Mouse (Mus musculus): ENCODE measurements around the gene Shbg.

Gene Shbg

DNA sequence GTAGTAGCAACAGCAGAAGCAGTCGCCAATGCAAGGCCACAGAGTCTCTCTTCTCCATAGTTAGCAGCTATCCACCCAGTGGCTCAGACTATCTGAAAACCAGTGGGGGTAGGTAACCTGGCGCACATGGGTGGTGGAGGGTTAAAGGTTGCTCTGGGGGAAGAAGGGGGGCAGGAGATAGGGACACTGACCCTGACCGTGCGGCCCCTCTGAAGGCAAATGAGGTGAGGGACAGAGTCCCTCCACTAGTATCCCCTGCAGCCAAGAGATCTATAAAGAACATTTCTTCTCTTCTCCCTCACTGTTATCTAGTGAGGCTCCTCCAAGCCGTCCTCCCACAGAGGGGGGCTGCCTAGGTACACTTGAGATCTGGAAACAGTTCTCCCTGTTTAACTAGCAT, at the start of gene Shbg:
Gene Shbg, minus strand, starts transcription at position 101 of the 400 bp plus-strand sequence.
- DNase-seq (ENCODE audit: low read depth) = no peak

DNA sequence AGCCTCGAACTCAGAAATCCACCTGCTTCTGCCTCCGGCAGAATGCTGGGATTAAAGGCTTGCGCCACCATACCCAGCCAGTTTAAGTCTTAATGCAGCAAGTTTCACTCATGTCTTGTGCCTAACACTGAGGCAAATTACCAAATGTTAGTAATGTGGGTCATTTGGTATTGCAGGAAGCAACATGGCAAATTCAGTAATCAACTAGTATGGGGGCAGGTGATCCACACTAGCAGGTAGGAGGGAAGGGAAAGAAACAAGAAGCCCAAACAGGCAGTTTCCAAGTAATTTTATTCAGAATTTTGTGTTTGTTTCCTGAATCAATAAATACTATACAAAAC, 48.9 kb upstream of the Shbg start:
- DNase-seq (ENCODE audit: low read depth) = peak; percentile 47

DNA sequence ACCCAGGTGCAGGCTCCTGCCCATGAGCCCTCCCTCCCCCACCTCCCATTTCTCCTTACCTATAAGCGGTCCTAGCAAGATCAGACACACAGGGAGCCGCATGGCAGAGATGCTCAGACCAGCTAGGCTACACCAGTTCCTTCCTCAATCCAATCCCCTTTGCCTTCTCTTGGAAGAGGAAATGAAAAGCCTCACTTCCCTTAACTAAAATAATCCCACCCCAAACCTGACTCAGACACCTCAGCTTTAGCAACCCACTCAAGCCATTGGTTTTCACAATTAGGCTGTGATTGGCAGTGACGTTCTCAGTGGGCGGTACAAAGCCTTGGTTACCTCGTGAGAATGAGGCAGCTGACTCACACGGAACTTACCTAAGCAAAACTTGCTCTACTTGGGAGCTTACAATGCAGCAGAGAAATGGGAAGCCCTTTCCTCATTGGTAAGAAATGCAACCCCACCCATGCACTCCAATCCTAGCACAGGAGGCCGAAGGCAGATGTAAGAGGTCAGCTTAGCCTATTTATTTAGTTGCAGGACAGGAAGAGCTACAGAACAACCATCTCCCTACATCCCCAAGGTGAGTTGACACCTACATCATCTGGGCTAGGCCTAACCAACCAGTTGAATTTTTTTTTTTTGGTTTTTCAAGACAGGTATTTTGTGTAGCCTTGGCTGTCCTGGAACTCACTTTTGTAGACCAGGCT, 48.4 kb upstream of the Shbg start, which contains the start of gene Cd68:
Gene Cd68, minus strand, starts transcription at position 193 of the 704 bp plus-strand sequence.
- peak; percentile 70 for DNase-seq (ENCODE audit: low read depth)

DNA sequence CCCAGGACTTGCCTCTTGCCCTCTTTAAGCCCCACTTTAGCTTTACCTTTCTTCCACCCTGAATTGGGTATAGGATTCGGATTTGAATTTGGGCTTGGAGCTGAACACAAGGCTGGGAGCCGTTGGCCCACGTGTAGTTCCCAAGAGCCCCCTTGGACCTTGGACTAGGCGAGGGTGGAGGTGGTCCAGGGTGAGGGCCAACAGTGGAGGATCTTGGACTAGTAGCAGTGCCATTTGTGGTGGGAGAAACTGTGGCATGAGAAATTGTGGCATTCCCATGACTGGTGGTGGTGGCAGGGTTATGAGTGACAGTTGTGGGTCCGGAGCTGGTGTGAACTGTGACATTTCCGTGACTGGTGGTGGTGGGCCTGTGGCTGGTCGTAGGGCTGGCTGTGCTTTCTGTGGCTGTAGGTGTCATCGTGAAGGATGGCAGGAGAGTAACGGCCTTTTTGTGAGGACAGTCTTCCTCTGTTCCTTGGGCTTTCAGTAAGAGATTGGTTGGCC, 47.8 kb upstream of the Shbg start:
- peak; percentile 28 for DNase-seq (ENCODE audit: low read depth)

DNA sequence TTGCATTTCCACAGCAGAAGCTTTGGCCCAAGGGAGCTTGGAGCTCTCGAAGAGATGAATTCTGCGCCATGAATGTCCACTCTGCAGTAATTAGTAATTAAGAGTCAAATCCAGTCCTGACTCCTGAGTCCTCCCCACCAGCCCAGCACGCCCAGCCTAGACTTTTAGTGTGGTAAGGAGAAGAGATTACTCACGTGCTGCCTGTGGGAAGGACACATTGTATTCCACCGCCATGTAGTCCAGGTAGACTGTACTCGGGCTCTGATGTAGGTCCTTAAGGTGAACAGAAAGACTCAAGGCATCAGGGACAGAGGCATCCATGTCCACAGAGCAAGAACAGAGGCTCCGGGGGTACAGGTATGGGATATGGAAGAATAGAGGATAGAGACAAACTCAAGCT, 47.1 kb upstream of the Shbg start:
- no peak for DNase-seq (ENCODE audit: low read depth)

DNA sequence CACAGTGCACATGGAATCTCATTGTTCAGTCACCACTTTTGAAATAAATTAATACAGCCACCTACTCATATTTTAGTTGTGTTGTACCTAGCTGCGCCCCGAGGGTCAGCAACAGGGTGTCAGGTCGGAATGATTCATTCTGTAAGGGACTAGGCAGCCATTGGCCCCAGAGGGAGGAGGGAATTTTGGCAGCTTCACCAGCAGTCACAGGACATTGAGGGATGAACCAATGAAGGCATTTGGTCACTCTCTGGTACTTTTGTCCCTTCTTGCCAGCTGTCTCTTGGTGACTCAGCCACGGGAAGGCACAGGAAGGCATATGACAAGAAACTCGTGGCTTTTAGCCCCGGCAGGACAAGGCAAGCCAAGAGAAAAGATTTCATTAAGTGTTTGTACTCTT, 46.1 kb upstream of the Shbg start:
- DNase-seq (ENCODE audit: low read depth) = no peak

DNA sequence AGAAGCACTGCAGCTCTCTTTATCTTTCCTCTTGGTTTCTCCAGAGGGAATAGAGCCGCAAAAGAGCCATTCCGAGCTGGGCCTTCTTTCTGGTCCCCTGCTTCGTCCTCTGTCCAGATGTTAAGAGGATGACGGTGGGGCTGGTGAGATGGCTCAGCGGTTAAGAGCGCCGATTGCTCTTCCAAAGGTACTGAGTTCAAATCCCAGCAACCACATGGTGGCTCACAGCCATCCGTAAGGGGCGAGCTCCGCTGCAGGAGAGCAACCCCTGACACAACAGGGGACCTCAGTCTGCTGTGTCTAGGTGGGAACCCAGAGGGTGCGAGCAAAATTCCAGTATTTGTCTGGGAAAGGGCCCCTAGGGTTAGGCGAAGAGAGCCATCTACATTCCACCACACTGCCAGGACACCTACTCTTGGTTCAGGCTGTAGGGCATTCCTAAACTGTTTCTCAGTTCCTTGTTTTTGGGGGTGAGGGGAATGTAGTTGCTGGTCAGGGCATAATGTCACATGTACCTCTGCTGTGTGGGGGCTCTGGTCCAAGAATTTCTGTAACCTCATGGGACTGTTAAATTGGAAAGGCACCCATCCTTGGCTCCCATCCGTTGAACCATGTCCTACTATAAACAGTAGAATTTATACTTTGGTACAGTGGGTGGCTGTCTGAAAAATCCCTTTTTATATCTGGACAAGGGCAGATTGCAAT, 45.4 kb upstream of the Shbg start:
- peak; percentile 26 for DNase-seq (ENCODE audit: low read depth)

DNA sequence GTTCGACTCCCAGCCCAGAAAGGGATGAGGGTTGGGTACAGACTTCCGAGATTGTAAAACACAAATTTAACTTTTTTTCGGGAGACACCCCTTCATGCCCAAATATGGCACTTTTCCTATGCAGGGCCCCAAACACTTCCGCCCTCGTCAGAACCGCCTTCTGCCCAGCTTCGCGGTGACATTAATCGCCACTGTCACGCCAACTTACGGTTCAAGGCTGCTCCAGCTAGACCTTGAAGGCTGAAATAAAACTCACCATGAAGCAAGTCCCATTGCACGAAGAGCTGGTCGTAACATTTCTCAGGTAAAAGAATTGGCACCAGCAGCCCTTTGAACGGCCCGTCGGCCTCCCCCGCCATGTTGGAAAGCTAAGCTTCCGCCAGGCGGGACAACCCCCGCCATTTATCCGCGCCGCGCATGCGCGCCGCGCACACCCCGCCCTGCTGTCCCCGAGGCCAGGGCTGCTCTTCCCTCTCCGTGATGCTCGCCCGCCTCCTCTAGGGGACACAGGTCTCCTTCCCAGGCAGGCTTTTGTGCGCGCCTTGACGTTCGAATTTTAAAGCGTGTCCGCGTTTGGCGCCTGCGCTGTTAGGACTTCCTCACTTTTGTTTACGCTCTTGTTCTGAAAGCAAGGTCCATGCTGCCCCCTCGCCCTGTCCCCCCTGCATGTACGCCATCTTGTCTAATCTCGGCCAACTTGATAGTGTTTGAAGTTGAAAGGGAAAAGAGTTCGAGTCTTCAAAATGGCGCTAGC, 44.7 kb upstream of the Shbg start, which contains the start of gene Mpdu1:
Gene Mpdu1, minus strand, starts transcription at position 430 of the 754 bp plus-strand sequence.
- DNase-seq (ENCODE audit: low read depth) = peak; percentile 97

DNA sequence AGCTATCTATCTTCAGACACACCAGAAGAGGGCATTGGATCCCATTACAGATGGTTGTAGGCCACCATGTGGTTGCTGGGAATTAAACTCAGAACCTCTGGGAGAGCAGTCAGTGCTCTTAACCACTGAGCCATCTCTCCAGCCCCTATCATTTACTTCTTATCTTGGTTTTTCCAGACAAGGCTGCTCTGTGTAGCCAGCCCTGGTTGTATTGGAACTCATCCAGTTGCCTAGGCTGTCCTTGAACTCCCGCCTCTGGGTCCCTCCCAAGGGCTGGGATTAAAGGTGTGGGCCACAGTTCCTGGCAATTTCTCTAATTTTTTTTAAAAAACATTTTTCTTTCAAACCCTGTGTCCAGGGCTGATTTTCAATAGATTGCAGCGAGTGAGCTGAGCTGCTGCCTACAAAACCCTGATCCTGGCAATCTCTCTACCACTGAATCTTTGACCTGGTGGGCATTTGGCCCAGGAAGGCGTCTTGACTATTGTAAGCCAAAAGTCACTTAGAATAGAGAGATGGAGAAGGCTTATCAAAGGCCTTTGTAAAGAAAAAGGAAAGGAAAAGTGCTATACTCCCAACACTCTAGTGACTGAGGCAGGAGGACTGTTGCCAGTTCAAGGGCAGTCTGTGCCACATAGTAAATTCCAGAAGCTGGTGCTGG, 43.6 kb upstream of the Shbg start:
- DNase-seq (ENCODE audit: low read depth) = peak; percentile 28

DNA sequence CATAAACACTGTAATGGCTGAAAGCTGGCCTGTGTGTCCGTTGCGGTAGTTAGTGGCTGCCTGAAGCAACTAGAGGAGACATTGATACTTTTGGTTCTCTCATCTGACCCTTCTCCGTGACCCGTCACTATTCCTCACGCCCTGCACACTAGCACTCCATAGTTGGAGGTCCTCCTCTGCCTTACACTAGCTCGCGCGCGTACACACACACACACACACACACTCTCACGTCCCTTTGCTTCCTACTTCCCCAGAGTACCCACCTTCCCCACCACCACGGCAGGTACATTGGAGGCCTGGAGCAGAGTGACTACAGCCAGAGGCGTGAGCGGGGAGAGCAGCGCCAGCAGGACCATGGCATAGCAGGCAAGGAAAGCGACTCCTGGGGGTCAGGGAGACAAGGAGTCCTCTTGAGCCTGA, 39.8 kb upstream of the Shbg start:
- DNase-seq (ENCODE audit: low read depth) = no peak

DNA sequence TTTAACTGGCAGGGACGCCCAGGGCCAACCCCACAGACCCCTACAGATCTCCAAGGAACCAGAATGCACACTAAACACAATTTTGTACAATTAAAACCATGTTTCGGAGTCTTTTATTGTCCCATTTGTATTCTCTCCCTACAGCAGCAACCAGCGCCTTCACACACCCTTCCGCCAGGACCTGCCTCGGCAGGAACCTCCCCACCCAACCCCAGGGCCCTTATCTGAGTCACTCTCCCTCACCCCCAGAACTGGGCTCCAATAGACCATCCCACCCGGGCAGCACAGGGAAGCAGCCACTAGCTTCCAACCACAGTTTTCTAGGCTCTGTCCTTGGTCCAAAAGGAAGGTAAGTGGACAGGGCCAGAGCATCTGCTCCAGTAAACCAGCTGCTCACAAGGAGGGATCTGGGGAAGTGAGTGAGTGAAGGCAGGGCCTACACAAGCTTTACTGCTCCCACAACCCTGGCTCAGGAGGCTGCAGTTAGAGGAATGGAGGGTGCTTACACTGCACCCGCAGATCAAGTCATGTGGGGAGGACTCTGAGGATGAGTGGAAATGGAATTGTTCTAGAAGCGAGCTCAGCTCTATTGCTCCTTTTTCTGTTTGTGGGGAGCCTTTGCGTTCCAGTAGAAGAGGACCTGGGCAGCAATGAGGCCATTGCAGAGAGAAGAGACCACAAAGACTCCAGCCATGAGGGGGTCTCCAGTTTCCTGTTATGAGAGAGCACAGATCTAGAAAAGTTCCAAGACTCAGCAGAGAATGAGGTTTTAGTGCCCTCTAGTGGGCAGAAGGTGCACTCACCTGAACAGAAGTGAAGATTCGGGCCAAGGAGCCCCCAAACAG, 39.1 kb upstream of the Shbg start:
- DNase-seq (ENCODE audit: low read depth) = peak; percentile 82

DNA sequence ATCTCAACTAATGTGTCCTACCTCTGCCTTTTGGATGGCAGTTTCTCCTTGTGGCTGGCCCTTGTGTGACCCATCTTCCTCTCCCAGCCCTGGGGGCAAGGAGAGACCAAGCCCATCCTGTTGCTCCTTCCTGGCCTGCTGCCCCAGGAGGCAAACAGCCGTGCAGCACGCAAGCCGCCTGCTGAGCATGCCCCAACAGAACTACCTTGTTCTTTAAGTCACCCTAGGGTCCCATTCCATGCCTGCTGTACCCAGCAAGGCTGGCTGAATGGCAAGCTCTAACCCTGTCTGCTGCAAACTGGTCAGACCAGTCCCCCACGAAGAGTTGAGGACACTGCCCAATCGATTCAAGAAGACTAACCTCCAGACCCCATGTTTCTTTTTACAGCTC, 38.4 kb upstream of the Shbg start:
- no peak for DNase-seq (ENCODE audit: low read depth)

DNA sequence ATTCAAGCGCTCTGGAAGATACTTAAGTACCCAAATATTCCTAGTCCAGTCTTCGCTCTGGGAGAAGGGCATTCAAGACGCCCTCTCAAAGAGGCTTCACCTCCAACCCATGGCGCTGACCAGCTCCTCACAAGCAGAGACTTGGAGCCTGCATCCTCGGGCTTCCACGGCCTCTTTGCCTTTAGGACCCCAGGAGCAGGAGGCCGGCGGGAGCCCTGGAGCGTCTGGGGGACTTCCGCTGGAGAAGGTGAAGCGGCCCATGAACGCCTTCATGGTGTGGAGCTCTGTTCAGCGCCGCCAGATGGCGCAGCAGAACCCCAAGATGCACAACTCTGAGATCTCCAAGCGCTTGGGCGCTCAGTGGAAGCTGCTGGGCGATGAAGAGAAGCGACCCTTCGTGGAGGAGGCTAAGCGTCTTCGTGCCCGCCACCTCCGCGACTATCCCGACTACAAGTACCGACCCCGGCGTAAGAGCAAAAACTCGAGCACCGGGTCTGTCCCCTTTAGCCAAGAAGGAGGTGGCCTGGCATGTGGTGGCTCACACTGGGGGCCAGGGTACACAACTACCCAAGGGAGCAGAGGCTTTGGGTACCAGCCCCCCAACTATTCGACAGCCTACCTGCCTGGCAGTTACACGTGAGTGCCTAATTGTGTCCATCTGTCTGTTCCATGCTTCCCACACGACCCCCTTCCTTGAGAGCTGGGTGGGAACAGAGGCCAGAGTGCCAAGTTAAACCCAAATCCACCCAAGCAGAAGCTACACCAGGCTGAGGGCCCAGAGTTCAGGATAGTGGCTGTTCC, 37.8 kb upstream of the Shbg start, which contains the start of gene Sox15:
Gene Sox15, plus strand, starts transcription at position 51 of the 801 bp plus-strand sequence.
- DNase-seq (ENCODE audit: low read depth) = peak; percentile 56

DNA sequence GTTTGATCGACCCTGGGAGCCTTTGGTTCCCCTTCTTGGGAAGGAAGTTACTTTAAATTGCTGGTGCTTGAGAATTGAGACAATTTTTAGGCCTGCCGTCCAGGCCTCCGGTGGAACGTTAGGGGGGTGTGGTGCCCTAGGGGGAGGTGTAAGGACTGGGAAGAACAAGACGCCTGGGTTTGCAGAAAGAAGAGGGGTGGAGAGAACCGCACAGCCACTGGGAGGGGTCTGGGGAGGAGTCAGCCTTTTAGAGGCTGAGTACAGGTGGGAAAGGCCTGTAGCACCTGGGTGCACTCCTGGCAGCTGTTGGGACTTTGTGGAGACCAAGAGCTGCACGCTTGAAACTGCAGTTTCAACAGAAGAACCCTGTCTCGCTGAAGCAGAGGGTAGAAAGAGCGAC, 37.1 kb upstream of the Shbg start:
- no peak for DNase-seq (ENCODE audit: low read depth)

DNA sequence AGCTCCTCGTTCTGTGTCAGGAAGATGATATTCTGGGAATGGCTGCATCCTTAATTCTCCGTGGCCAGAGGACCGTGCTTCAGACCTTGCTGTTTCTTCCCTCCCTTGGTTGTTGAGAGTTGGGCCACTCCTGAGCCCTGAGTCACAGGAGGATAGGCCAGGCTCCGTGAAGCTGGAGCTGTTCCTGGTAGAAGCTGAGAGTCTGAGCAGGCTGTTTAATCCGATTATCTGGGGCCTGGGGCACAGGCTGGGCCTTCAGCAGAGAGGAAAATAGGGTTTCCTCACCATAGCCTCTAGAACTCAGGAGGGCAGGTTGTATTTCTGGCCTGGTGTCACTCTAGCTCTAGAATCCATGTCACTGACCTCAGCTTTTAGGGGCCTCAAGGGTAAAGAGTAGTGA, 35.7 kb upstream of the Shbg start:
- no peak for DNase-seq (ENCODE audit: low read depth)

DNA sequence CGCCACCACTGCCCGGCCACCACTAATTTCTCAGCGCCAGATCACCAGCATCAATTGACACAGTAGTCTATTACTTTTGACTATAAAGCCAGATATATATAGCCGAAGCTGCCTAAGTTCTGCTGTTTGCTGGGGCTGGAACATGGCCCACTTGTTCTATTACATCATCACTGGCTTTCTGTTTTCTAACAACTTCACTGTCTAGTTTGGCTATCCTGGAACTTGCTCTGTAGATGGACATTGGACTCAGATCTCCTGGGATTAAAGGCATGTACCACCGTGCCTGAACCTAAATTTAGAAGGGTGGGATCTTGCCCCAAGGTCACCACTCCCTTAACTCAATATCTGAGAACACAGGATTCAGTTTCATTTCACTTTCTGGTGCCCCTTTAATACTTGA, 28.2 kb upstream of the Shbg start:
- no peak for DNase-seq (ENCODE audit: low read depth)

DNA sequence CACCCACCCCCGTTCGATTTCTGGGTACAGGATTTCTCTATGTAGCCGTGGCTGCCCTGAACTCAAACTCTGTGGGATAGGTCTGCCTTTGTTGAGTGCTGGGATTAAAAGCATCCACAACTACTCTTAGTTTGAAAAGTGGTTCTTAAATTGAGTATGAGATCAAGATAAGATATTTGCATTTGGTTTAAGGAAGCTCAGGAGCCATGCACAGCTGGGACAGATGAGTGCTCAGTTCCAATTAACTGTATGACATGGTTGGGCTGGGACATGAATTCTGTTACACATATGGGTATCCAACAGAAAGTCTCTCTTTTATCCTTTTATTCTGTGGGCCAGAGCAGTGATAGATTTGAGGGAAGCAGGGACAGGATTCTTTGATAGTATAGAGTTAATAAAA, 17.8 kb upstream of the Shbg start:
- no peak for DNase-seq (ENCODE audit: low read depth)

DNA sequence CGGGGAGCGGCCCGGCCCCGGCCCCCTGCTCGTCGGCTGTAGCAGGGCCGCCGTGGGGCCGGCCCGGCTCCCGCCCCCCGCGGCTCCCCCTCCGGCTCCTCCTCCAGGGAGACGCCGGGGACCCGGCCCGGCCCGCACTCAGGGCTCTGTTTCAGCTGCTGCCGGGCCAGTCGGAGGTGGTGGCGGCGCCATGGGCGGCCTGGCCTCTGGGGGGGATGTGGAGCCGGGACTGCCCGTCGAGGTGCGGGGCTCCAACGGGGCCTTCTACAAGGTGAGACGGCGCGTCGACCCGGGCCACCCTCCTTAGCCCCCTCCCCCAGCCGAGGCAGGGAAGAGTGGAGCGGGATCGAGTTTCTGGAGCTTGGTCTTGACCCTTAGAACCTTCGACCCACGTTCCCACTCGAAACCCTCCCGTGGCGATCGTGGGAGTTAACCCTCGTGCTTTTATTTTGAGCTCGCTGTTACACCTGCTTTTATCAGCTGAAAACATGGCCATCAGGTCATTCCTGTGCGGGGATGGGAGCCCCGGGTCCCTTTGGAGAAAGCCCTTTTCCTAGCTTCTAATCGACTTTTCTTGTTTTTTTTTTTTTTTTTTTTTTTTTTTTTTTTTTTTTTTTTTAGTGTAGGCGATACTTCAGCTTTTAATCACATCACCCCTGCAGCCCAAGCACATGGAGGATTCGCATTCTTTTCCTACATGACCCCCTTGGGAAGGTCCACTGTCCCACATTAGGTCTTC, 15.6 kb upstream of the Shbg start:
- no peak for DNase-seq (ENCODE audit: low read depth)

DNA sequence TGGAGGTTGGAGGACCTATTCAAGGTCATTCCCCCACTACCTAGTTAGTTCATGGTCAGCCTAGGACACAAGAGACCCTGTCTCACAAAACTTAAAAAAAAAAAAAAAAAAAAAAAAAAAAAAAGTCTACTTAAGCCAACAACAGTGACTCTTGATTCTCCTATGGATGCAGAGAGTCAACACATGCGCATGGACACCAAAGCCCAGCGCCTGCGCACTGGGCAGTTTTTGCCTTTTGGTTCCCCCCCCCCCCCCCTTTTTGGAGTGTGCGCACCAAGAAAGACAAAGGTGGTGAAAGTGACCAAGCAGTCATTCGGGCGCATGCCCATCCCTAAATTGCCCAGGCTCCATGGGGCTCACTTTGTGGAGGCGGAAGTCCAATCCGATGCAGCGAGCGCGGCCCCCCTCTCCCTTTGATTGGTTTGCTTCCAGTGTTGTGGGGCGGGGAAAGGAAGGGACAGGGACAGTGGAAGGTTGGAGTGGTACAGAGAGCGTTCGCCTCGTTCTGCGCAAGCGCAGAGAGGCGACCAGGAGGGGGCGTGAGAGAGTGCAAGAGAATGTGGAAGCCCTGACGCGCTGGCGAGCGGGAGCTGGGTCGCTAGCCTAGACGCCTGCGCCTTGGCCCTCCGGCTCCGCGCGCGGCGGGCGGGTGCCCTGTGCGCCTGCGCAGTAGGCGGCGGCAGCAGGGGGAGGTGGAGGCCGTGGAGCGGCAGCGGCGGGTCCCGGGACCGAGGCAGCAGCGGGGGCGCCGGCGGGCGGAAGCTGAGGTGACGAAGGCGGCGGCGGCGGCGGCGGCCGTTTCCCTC, 14.8 kb upstream of the Shbg start, which contains the start of gene Fxr2:
Gene Fxr2, plus strand, starts transcription at position 707 of the 806 bp plus-strand sequence.
- DNase-seq (ENCODE audit: low read depth) = peak; percentile 100

Measured in naive thymus-derived CD4-positive, alpha-beta T cell, adult 2 months (primary cell).